Mouse (Mus musculus) ovary, postnatal 14 days (tissue): ENCODE measurements around the gene Gm42906.

Experiments
- DNase-seq: peaks from one replicate; pipeline ENCODE4 v3.0.0; 2022; ENCODE audit warnings: low spot score

The Gm42906 gene

DNA sequence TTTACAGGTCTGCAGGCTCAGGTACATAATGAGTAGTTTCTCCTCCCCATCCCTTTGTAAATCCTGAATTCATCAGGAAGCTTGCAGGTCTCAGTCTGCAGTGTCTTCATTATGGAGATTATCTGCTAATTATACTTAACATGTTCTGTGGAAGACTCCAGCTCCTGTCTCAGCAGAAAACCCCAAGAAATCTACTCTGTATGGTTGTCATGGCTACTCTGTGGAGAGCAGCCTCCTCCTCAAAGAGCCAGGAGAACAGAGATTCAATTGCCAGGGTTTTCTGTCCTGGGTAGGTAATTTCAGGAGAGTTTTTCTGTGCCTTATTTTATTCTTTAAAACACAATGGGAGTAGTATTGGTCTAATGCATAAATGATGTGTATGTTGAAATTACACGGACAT, 405.0 kb downstream of the Gm42906 start:
- DNase-seq = no peak

DNA sequence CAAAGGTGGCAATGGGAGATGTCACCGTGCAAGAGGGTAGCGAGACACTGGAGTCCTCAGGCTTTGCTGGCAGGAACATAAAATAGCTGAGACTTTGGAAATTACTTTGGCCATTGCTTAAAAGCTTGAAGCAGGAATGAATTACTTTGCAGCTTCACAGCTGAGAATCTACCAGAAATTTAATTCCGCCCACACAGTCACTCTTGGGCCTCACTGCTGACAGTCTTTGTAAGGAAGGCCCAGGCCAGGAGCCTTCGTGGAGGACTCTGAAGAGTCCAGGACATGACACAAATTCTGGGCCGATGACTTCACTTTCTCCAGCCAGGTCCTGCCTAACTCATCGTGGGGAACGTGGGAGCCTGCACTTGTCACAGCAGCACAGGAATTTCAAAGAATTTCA, 405.9 kb downstream of the Gm42906 start:
- DNase-seq = no peak

DNA sequence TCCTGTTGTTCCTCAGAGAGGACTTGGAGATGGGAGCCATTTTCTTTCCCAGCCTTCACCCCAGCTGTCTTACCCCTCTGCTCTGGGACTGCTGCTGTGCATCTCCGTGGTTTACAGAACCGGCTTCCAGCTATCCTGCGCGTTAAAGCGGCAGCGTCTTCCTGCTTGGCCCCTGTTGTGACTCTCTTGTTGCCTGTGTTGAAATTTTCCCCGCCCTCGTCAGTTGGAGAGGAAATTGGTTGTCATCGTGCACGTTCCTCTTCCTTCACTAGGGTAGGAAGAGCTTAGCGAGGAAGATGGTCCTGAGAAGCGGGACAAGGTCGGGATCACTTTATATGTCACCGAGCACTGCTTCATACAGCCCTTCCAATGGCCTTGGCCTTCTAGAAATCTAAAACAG, 407.1 kb downstream of the Gm42906 start:
- DNase-seq = no peak

DNA sequence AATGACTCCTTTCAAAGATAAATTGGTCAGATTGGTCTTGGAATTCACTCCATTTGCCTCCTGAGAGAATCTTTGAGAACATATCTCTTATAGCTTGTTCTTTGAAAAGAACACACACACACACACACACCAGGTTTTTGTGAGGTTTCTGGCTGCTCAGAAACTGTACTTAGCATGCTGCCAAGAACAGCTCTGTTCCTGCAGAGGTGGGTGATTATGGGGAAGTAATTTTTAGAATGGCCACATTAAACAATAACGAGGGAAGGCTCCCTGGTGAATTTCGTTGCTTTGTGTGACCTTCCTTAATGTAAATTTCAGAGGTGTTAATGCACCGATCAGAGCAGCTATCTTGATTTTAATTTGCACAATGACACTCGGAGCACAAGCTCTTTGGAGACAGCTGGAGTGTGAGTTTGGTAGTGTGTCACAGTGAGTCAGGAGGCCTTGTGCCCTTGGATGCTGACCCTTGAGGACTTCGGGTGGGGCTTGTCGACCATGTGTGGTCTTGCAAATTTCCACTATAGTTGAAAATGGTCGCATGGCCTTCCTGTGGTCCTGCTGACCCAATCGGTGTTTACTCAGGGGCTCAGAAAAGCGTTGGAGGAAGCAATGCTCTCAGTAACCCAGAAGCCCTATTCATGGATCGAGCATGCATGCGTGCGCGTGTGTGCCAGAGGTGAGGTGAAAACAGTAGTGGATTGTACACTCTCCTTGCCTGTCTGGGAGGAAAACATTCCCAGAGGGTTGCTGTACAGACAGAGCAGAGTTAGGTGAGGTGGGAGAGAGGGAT, 407.7 kb downstream of the Gm42906 start:
- DNase-seq = no peak

DNA sequence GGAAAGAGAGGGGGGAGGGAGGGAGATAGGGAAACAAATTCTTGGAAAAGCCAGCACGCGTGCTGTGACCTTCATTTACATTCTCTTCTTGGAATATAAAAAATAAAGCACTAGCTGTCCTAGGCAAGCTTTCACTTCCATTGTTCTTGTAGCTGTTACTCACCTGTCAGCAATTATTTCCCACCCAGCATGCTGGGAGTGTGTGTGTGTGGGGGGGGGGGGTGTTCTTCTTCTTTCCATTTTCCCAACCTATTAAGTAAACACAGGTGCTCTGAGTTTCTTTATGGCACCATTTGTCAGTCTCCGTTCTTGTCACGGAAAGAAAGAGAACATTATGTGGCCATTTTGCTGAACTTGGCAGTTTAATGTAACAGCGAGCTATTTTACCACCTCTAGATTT, 409.0 kb downstream of the Gm42906 start:
- no peak for DNase-seq

DNA sequence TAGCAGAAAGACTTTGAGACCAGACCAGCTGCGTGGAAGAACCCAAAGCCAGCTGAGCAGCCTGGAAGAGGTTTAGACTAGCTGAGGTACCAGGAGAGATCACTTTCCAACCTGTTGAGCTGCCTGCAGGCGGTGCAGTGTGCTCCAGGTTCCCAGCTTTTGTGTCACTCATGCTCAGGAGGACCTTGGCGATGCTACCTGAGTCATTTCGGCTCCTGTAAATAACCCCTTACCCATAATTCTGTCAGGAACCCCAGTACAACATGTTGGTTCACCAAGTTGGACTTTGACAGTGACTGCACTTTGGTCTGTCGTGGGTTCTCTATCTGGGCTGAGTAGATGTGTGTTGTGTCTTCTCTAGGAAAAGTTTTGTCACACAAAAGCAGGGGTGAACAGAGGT, 409.5 kb downstream of the Gm42906 start:
- no peak for DNase-seq
